In the genomic region with DNA sequence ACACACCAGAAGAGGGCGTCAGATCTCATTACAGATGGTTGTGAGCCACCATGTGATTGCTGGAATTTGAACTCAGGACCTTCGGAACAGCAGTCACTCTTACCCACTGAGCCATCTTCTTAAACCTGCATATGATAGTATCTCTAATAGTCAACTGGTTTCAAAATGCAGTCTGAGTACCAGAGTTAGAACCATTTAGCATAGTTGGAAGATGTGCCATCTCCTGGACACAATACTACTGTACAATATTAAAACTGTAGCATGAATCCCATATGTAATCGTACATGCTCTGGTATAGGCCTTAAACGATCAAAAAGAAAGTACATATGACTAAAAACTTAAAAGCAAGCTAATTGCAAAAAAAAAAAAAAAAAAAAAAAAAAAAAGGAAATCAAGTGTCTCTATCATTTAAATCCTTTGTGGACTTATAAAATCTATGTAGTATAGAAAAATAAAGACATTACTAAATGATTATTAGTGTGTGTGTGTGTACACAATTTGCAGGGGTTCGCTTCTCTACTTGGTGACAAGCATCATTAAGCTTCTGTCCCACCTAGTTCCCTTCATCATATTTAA, we compare ENCODE assay signal across 8 mouse cellular contexts. TPM values are rescaled to one million over a fixed set of nuclear protein-coding genes. Genes with fewer than 3 reads are reported as not detected.
DNase-seq lines count a peak whose midpoint lies in the region; ATAC-seq and TF ChIP-seq lines count a peak whose summit lies in the region.

No protein-coding gene starts in this region.

- H3K27ac ChIP-seq in kidney, embryonic 16.5 days (ENCODE audit: low read length) = peak overlapping the region; percentile 91
- H3K27ac ChIP-seq in forebrain, embryonic 14.5 days (ENCODE audit: low read depth, low read length) = peak overlapping the region; percentile 78
- H3K27ac ChIP-seq in liver, embryonic 12.5 days = peak overlapping the region; percentile 96
- peak overlapping the region; percentile 79 for H3K27ac ChIP-seq in stomach, postnatal 0 days (replicated peaks)

- peaks cover 18% of the 10 kb centered on the region for H3K4me1 ChIP-seq in kidney, embryonic 16.5 days (ENCODE audit: insufficient read depth, low read length)
- peaks cover 11% of the 10 kb centered on the region for H3K4me1 ChIP-seq in forebrain, embryonic 14.5 days (ENCODE audit: control insufficient read depth, insufficient read depth, low read length)
- H3K4me1 ChIP-seq in liver, embryonic 12.5 days = peaks cover 18% of the 10 kb centered on the region
- H3K4me1 ChIP-seq in stomach, postnatal 0 days (replicated peaks; ENCODE audit: control insufficient read depth, insufficient read depth) = no peaks in the 10 kb centered on the region

- TF ChIP-seq CTCF in stomach, postnatal 0 days (IDR thresholded peaks at IDR 0.05; ENCODE audit: low read depth) = no peak

- WGBS in kidney, embryonic 16.5 days = 72% methylated on average over 5 of the region's 5 CpGs
- 80% methylated on average over 5 of the region's 5 CpGs for WGBS in forebrain, embryonic 14.5 days
- 61% methylated on average over 5 of the region's 5 CpGs for WGBS in liver, embryonic 12.5 days (ENCODE audit: insufficient replicate concordance)
- 64% methylated on average over 5 of the region's 5 CpGs for WGBS in stomach, postnatal 0 days

- peak overlapping the region; percentile 72 for H3K4me2 ChIP-seq in kidney, embryonic 16.5 days (replicated peaks; ENCODE audit: low read depth, low read length)
- H3K4me2 ChIP-seq in forebrain, embryonic 14.5 days (ENCODE audit: low read length) = peak overlapping the region; percentile 50
- peak overlapping the region; percentile 83 for H3K4me2 ChIP-seq in liver, embryonic 12.5 days
- peak overlapping the region; percentile 60 for H3K4me2 ChIP-seq in stomach, postnatal 0 days (replicated peaks; ENCODE audit: low read depth)

- H3K9me3 ChIP-seq in kidney, embryonic 16.5 days (ENCODE audit: low read length) = no peaks in the 10 kb centered on the region
- no peaks in the 10 kb centered on the region for H3K9me3 ChIP-seq in forebrain, embryonic 14.5 days (replicated peaks; ENCODE audit: control insufficient read depth, low read length)
- H3K9me3 ChIP-seq in liver, embryonic 12.5 days (replicated peaks) = no peaks in the 10 kb centered on the region
- no peaks in the 10 kb centered on the region for H3K9me3 ChIP-seq in stomach, postnatal 0 days (ENCODE audit: control insufficient read depth, low read length)

- no peak for ATAC-seq in kidney, embryonic 16.5 days (ENCODE audit: low FRiP score, low TSS enrichment)
- no peak for ATAC-seq in forebrain, embryonic 14.5 days
- ATAC-seq in liver, embryonic 12.5 days = no peak; the same call in 1 of the 2 replicates
- no peak for ATAC-seq in stomach, postnatal 0 days (ENCODE audit: low FRiP score, low TSS enrichment)

- H3K9ac ChIP-seq in kidney, embryonic 16.5 days (replicated peaks; ENCODE audit: low read length) = peak overlapping the region; percentile 69
- peak overlapping the region; percentile 61 for H3K9ac ChIP-seq in forebrain, embryonic 14.5 days (ENCODE audit: low read length)
- H3K9ac ChIP-seq in liver, embryonic 12.5 days = peak overlapping the region; percentile 49
- H3K9ac ChIP-seq in stomach, postnatal 0 days (ENCODE audit: low read length) = no peak overlapping the region

- no peak for TF ChIP-seq EP300 in stomach, postnatal 0 days (optimal IDR thresholded peaks at IDR 0.05)

- H3K4me3 ChIP-seq in kidney, embryonic 16.5 days (ENCODE audit: low read length) = peak overlapping the region; percentile 89
- peak overlapping the region; percentile 66 for H3K4me3 ChIP-seq in forebrain, embryonic 14.5 days (ENCODE audit: low read depth, low read length)
- peak overlapping the region; percentile 82 for H3K4me3 ChIP-seq in liver, embryonic 12.5 days
- H3K4me3 ChIP-seq in stomach, postnatal 0 days (ENCODE audit: low read depth, low read length) = peak overlapping the region; percentile 78

- no peaks in the 10 kb centered on the region for H3K27me3 ChIP-seq in kidney, embryonic 16.5 days (ENCODE audit: insufficient read depth, low read length)
- no peaks in the 10 kb centered on the region for H3K27me3 ChIP-seq in forebrain, embryonic 14.5 days (replicated peaks; ENCODE audit: control insufficient read depth, insufficient read depth, low read length)
- H3K27me3 ChIP-seq in liver, embryonic 12.5 days (replicated peaks) = no peaks in the 10 kb centered on the region
- no peaks in the 10 kb centered on the region for H3K27me3 ChIP-seq in stomach, postnatal 0 days (ENCODE audit: control insufficient read depth, insufficient read depth, low read length)

- DNase-seq in kidney, postnatal 4 days = no peak
- DNase-seq in NIH3T3 (ENCODE audit: low read depth) (peak; percentile 36), MN1 (ENCODE audit: low spot score) (no peak)
- DNase-seq in forebrain, embryonic 14.5 days (ENCODE audit: low spot score) = peak; percentile 9
- DNase-seq in stomach, postnatal 0 days (ENCODE audit: low spot score) = no peak
- DNase-seq in embryo, embryonic 11 days = no peak

- H3K36me3 ChIP-seq in kidney, embryonic 16.5 days (ENCODE audit: insufficient read depth, low read length) = 0 out of 2 replicates have a peak, but pooled peaks cover 7% of the 10 kb centered on the region
- peaks cover 5% of the 10 kb centered on the region; the same call in 1 of the 2 replicates for H3K36me3 ChIP-seq in forebrain, embryonic 14.5 days (ENCODE audit: control insufficient read depth, insufficient read depth, low read length)
- H3K36me3 ChIP-seq in liver, embryonic 12.5 days = peaks cover 24% of the 10 kb centered on the region
- H3K36me3 ChIP-seq in stomach, postnatal 0 days (ENCODE audit: control insufficient read depth, insufficient read depth, low read length) = no peaks in the 10 kb centered on the region

RNA-seq across cellular contexts. Expression of gene Mad2l1, which starts 0.7 kb away (rescaled TPM):
- polyA plus RNA-seq in kidney, embryonic 16.5 days (2015; fragmentation: Nextera tagmentation; extraction: Ambion mirVana) = 91.0 and 93.8 TPM in 2 replicates
- polyA plus RNA-seq in forebrain, embryonic 14.5 days (2014; fragmentation: Nextera tagmentation; extraction: Ambion mirVana) = 44.2 and 55.0 TPM in 2 replicates
- 94.1 and 94.4 TPM in 2 replicates for polyA plus RNA-seq in liver, embryonic 12.5 days (2016; fragmentation: Nextera tagmentation; extraction: Ambion mirVana)
- polyA plus RNA-seq in stomach, postnatal 0 days (2015; fragmentation: Nextera tagmentation; extraction: Ambion mirVana) = 33.8 and 38.6 TPM in 2 replicates

RNA-seq across cellular contexts. Expression of gene Vmn1r32, which starts 25.4 kb away (rescaled TPM):
- 0.05 and 0.13 TPM in 2 replicates for polyA plus RNA-seq in kidney, embryonic 16.5 days (2015; fragmentation: Nextera tagmentation; extraction: Ambion mirVana)
- polyA plus RNA-seq in forebrain, embryonic 14.5 days (2014; fragmentation: Nextera tagmentation; extraction: Ambion mirVana) = 0.08 and 0.14 TPM in 2 replicates
- 0.07 and 0.08 TPM in 2 replicates for polyA plus RNA-seq in liver, embryonic 12.5 days (2016; fragmentation: Nextera tagmentation; extraction: Ambion mirVana)
- not detected in 2 replicates for polyA plus RNA-seq in stomach, postnatal 0 days (2015; fragmentation: Nextera tagmentation; extraction: Ambion mirVana)

Comparison
In these comparisons a context has a peak if more than half of its experiments do, and no peak if none do; other contexts are left out.
1. DNase-seq: peak in NIH3T3 (single experiment) and forebrain, embryonic 14.5 days (single experiment); none in kidney, postnatal 4 days (0 of 2), stomach, postnatal 0 days (single experiment), MN1 (single experiment) and embryo, embryonic 11 days (single experiment).
2. Peak in every context shown above with its lines, with median percentiles within 50 percentile points of each other: H3K27ac ChIP-seq, H3K4me2 ChIP-seq and H3K4me3 ChIP-seq.